Mouse (Mus musculus): ENCODE data around the gene Treh.
"Not testable (repeated sequence)": the region's sequence is repeated elsewhere in the genome, so short reads cannot be mapped to it uniquely, and the experiment has no call there.

Gene Treh

DNA sequence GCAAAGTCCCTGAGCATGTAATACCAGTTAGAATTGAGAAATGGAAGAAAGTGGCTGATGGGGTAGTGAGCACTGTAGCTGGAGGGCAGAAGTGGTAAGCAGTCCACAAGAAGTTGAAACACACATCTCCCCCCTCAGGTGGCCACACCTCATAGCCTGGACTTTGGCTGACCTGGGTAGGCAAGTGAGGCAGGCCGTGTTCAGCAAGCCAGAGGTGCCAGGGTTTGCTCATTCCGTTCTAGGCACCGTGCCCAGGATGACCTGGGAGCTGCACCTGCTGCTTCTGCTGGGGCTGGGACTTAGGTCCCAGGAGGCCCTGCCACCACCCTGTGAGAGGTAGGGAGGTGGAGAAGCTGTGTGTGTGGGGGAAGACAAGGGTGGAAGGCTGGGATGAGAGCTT lies at the start of gene Treh:
Gene Treh, plus strand, starts transcription at position 229 of the 400 bp plus-strand sequence.
- no peak for DNase-seq

DNA sequence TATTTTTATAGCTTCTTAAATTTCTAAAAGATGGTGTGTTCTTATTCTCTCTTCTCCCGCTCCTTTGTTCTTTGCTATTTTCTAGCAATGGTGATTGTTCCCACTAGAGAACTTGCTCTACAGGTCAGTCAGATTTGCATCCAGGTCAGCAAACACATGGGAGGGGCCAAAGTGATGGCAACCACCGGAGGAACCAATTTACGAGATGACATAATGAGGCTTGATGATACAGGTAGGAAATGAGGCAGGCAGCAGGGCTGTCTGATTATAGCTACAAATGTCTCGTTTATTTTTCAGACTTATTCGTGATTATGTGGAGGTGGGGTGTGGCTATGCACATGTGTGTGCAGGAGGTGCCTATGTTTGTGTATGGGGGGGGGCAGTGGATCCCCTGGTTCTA lies 48.6 kb upstream of the Treh start:
- DNase-seq = no peak

DNA sequence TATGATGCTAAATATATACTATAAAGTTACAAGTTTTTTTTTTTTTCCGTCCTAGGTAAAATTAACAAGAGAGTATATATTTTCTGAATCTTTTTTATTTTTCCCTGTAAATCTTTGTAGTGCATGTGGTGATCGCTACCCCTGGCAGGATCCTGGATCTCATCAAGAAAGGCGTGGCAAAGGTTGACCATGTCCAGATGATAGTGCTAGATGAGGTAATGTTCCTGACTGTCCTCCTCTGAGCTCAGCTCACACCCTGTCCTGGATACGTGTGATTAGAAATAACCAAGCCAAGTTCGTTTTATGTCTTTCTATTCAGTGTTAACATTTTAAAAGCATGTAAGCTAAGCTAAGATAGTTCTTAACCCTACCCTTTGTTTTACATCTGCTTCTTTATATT lies 46.8 kb upstream of the Treh start:
- no peak for DNase-seq

DNA sequence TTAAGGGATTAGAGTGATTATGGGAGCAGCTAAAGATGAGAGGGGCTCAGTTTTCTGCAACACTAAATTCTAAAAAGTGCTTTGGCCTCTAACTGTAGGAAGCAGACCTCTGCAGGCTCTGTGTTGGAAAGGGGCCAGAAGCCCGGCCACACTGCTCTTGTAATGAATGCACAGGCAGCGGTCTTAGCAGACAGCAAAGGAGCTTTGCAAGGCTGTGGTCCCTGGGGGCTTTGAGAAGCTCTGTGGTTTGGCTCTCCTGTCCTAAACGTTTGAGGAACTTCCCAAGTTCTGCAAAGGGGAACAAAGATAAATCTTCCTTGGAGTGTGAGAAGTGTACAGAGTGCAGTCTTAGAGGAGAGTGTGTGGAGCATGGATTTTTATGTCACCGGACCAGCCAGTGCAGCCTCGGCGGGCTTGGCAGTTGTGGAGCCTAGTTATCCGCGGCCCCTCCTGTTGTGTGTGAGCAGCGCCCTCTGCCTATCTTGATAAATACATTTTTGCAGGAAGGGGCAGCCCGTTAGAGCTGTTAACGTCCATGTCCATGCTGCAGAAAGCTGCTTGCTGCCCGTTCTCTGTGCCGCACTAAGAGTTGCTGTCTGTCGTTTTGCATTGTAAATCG lies 35.4 kb upstream of the Treh start:
- peak; percentile 28 for DNase-seq

DNA sequence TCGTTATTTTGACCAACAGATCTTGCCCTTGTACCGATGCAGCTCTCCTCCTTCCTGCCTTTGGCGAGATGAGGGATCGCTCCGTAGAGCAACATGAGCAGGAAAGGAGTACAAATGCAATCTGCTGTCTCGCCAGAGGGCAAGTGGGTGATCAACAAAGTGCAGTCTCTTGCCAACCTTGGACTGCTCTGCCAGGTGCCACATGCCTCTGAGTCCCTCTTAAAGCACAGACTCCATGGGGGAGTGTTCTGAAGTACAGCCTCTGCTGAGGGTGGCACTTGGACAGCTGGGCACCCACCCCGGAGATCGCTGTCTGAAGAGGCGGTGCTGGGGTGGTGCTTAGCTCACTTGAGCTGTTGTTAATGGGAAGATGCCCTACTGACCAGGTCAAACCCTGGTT lies 34.3 kb upstream of the Treh start:
- DNase-seq = peak; percentile 31

DNA sequence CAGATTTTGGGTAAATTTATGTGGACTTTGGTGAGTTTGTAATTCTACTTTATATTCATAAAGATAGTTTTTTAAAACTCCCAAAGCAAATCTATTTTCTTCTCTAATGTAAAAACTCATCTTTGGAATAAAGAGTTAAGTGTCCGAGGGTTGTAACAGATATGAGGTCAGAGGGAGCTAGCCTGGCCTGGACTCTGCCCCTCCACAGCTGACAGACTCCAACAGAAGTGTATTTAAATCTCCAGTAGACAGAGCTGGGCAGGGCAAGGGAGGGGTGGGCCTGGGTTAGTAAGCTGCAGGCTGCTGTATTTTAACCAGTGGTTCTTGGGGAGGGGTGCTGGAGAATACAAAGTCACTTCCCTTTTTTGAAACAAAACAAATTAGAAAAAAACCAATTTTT lies 33.0 kb upstream of the Treh start:
- not testable (repeated sequence) for DNase-seq

DNA sequence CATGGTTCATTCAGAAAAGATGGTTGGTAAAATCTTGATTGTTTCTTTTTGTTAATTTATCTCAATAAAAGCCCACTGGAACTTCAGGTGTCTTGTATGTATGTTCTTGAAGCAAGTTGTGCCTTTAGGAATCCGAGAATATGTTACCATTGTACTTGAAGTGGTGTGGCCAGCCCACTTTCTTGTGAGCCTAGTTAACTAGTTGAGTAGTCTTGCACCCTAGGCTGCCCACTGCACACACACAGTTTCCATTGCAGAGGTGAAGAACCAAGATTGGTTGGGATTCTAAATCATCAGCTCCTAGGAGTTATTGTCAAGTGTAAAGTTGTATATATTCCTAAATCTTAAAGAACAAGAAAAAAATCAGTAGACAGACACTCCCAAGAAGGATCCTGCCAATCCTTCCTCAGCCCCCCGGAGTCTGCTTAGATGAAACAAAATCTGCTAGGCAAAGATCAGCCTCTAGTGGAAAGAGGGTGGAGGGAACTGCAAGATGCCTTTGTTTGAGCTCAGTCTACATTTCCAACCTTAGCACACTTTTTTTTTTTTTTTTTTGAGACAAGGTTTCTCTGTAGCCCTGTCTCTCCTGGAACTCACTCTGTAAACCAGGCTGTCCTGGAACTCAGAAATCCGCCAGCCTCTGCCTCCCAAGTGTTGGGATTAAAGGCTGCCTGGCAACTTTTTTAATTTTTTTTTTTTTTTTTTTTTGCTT lies 32.2 kb upstream of the Treh start:
- no peak for DNase-seq

DNA sequence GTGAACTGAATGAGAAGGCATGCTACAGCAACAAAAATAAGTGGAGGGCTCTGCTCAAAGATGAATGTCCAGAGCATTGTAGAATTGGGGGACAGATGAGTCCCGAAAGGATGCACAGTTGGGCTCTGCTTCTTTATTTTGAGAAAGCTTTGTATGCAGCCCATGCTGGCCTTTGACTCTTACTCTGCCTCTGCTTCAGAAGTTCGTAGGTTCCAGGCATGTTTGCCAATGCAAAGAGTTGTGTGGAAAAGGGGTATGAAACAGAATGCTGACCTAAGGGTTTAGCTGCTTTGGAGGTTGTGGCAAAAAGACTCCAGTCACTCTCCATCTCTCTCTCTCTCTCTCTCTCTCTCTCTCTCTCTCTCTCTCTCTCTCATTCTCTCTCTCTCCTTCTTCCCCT lies 31.4 kb upstream of the Treh start:
- no peak for DNase-seq

DNA sequence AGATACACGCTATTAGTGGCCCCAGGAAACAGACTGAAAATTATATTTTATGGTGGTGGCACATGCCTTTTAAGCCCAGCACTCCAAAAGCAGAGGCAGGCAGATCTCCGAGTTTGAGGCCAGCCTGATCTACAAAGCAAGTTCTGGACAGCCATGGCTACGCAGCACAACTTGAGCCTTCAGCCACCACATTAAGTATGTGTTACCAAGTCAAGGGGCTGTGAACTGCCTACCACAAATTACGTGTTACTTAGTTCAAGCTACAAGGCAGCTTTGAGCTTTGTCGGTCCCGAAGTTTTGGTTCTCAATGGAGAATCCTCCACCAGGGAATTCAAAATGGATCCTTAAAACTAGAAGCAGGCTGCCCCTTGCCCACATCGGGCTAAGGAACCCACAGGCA lies 29.9 kb upstream of the Treh start:
- no peak for DNase-seq

DNA sequence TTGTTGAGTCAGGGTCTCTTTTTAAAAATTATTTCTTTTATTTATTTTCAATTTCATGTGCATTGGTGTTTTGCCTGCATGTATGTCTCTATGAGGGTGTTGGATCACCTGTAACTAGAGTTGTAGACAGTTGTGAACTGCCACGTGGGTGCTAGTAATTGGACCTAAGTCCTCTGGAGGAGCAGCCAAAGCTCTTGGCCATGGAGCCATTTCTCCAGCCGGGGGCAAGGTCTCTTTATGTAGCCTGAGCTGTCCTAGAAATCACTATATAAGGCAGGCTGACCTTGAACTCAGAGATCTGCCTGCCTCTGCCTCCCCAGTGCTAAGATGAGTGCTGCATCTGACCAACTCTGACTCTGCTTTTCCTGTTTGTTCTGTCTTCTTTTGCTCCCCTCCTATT lies 28.8 kb upstream of the Treh start:
- no peak for DNase-seq

DNA sequence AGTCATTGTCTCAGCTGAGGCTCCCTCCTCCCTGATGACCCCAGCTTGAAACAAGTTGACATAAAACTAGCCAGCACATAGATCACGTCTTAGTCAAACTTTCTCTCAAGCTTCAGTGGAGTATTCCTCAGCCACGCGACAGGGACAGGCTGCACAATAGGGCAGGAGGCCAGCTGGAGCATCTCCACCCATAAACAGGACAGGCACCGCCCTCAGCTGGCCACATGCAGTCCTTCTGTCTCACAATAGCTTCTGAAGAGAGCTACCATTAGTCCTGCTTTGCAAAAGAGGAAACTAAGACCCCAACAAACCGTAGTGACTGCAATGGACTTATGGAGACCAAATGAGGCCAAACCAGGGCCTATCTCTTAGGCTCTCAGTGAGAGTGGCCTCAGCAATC lies 27.6 kb upstream of the Treh start:
- no peak for DNase-seq

DNA sequence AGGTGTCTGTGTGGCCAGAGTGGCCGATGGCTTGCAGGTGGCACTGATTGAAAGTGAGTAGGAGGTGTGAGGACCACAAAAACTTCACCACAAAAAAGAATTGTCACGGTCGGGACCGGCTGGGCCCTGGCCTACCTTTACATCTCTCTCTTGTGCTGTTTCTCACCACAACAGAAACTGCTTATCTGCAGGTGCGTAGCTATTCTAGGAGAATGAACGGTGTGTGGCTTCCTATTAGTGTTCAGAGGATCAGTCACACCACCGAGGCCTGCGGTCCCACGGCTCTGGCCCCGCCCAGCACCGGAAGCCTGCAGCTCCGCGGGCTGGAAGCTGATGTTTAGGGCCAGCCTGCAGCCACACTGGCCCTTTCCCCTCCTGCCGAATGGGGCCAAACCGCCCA lies 27.1 kb upstream of the Treh start:
- DNase-seq = no peak

DNA sequence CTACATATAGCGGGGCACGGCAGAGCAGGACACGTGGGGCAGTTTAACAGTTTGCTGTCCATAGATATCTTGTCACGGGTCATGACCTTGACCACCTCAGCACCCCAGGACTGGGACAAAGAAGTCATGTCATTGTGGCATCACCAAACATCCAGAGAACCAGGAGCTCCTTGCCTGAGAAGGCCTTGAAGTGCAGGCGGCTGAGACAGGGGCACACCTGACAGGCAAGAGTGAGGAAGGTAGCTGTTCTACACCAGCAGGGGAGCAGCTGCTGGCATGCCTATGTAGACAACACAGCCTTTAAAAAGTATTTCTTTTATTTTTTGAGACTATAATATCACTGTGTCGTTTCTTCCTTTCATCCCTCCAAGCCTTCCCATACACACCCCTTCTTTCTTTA lies 26.7 kb upstream of the Treh start:
- no peak for DNase-seq

DNA sequence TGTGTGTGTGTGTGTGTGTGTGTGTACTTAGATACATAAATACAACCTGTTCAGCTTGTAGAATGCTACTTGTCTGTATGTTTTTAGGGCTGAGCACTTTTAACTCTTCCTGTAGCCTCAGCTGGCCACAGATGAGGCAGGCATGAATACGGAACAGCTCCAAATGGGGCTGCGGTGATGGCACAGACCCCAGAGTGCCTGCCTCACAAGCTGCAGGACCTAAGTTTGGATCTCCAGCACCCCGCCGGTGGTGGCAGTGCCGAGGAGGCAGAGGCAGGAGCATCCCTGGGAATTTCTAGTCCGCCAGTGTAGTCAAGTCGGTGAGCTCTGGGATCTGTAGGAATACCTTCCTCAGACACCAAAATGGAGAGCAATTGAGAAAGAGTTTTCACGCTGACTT lies 26.0 kb upstream of the Treh start:
- DNase-seq = no peak

DNA sequence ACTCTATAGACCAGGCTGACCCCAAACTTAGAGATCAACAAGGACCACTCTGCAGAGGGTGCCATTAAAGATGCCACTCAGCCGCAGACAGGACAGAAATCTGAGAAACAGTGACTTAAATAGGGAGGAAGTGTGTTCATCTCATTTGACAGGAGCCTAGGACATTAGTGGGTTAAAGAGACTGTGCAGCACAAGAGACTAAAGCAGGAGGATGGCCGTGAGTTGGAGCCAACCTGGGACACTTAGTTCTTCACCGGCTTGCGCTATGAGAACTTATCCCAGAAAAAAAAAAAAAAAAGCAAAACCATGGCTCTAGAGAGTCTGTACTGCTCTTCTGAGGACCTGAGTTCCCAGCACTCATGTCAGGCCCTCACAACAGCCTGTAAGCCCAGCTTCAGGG lies 25.4 kb upstream of the Treh start:
- no peak for DNase-seq

DNA sequence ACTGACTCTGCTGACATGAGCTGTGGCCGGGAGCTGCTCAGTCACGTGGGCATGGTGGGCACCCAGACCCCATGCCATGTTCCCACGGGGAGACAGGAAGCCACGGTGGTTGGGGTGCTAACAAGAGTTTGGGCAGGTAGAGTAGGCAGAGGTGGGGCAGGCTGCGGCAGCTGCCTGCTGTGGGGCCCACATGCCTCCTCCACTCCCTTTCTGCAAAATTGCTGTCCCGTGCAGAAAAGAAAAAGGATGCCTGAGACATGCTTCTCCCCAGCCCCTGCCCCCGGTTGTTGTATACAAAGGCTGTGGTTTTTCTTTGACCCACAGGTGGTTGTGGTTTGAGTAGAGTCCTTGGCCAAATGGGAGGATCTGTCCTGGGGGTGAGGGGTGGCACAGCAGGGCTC lies 24.2 kb upstream of the Treh start:
- no peak for DNase-seq

DNA sequence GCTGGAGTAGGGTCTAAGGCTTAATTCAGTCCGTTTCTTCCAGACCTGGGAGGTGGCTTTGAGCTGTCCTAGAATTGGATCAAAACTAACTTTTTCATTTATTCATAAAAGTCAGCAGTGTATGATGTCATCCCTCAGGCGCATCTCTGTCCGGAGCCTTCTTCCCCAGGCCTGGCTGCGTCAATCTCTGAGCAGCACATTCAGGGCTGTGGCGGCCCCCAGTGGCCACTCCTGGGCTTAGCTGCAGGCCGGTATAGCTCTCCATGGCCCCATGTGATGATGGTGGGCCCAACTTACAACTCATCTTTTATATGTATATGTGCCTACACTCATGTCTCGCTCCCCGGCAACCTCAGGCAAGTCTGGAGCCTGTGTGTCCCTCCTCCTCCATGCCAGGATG lies 21.0 kb upstream of the Treh start:
- peak; percentile 62 for DNase-seq

DNA sequence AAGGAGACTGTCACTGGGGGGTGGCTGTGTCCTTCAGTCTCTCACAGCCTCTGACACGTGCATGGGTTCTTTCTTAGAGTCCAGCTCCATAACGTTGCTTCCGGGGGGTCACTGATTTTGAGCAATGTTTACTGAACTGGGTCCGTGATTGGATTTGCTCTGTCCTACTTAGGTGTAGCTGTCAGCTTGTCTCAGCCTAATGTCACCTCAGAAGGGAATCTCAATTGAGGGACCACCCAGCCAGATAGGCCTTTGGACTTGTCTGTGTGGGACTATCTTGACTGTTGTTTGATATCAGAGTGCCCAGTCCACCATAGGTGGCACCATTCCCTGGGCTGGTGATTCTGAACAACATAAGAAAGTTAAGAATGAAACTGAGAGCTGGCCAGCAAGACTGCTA lies 19.1 kb upstream of the Treh start:
- DNase-seq = no peak

DNA sequence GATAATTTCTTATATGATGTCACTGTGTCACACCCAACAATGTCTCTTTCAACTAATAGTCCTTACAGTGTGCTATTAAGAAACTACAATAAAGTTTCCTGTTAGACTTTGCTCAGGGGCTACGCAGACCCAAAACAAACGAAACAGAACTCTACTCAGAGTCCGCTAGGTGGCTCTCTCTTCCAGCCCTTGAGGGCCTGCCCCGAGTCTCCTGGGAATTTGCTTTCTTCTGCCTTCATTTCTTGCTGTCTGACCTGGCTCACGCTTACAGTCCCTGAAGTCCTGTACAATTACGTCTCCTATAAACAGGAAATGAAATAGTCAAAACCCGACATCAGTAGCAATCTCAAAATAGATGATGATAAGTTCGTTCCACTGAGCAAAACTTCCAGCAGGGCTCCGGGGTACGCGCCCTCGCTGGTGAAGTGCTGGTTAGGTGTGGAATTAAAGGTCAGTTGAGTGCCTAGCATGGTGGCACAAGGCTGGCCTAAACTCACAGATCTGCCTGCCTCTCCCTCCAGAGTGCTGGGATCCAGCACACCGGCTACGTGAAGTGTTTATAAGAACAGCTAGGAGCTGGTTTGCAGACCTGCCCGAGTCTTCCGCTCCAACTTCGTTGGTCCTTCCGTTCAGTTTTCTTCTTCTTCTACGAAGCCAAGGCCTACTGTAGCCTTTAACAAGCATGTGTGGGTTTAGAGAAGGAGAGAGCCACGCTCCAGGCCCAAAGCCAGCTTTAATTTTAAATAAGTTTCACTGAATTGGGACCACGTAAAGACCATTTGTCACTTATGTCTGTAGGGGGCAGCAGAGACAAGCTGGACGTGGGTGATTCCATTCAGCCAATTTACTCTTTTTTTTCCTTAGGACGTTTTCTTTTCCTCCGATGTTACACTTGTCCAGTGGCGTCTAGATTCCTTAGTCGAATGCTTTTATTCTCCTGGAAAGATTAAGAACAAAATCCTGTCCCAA lies 17.7 kb upstream of the Treh start:
- peak; percentile 71 for DNase-seq

DNA sequence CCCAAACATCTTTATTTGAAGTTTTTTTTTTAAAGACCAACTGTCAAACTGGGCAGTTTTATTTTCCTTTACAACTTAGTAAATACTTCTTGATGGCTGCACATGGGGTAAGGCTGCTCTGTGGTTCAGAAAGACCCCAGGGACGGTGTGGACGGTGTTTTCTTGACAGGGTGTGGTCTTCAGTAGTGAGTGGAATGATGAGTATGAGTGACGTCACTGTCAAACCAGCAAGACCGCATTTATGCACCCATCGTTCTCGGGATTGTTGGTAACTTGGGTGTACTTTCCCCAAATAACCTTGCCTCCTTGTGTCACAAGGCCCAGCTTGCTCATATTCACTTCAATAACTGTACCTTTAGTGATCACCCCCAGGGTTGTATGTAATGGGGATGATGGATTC lies 9.3 kb upstream of the Treh start:
- DNase-seq = no peak

DNA sequence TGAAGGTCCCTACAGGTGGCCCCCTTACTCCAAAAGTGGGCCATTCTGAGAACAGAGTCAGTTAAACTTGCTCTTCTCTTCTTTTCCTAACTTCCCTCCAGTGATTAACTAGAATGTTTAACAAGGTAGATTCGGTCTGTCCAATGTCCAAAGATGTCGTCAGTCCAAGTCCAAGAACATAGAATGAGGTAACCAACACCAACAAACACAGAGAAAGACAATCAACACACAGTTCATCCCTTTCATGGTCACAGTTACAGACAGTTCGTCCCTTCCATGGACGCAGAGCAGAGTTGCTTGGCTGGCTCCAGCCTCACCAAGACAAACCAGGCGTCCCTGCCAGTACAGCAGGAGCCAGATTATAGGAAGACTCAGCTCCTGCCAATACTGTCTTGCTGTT lies 1.6 kb upstream of the Treh start:
- no peak for DNase-seq

DNA sequence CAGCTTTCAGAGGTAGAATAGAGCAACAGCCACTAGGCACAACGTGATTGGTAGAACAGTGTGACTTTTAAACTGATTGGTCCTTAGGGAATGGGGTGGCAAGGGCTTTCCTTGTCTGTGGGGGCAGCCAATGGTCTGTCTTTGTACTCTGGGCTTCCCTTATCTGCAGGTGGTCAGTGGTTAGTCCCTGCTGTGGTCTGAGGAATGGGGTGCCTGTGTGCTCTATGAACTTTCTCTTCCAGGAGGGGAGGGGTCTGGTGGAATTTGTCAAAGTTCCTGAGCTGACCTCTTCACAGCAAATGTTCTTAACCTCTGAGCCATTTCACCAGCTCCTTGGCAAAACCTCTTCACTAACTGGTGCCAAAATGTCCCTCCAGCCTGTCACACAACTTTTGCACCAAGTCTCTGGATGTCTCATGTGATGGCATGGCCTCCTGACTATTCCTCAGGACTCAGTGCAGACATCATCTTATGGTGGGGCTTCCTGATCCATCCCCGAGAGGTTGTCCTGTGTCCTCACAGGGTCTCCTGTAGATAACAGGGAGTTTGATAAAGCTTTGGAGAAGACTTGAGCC lies 655 bp upstream of the Treh start:
- DNase-seq = no peak

DNA sequence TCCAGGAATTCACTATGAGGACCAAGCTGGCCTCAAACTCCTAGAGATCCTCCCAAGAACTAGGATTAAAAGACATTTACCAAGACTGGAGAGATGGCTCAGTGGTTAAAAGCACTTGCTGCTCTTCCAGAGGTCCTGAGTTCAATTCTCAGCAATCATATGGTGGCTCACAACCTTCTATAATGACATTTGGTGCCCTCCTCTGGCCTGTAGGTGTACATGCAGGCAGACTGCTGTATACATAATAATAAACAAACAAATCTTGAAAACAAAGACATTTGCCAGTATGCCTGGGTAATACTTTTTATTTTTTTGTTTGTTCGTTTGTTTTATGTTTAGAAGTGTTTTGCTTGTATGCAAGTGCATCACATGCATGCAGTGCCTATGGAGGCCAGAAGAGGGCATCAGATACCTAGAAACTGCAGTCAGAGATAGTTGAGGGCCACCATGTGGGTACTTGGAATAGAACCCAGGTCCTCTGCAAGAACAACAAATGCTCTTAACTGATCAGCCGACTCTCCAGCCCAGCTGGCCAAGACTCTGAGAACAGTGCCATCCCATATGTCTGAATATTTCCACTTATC lies 5.3 kb downstream of the Treh start:
- DNase-seq = no peak
